Mouse (Mus musculus): ENCODE data around the gene Syne4.

GRCm38 (mm10) chr7:30265531-30265930 lies 49.1 kb upstream of the Syne4 start:
- TF ChIP-seq CTCF (IDR thresholded peaks at IDR 0.05; ENCODE audit: extremely low read depth, insufficient read depth, low read length) (no peak), POLR2A (IDR thresholded peaks at IDR 0.05; ENCODE audit: extremely low read depth, insufficient read depth, low read length) (no peak)

All from cortical plate, adult 2 months (tissue).